Comparison of ENCODE assay signal across 19 mouse cellular contexts in the genomic region with DNA sequence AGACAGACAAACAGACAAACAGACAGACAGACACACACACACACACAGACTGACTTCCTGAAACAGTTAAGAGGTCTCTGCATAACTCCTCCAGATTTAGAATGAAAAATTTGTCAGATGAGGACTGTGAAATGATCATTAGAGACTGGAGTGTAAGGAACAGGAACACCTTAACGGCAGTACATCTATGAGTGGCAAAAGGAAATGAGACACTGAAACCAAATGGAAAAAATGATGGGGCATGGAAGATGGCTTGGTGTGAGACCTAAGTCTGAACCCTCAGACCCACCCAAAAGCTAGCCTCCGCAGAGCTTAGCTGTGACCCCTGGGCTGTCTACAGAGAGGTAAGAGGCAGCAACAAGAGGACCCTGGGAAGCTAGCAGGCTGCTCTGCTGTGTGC. TPM values are rescaled to one million over a fixed set of nuclear protein-coding genes. Genes with fewer than 3 reads are reported as not detected.
DNase-seq lines count a peak whose midpoint lies in the region; ATAC-seq and TF ChIP-seq lines count a peak whose summit lies in the region.
"Had no signal": no experiment of that assay in that cellular context is flagged by ENCODE, and none has a peak within 500 bp of the region (broad histone marks: within the 10 kb centered on the region; RNA-seq: fewer than 3 reads in every experiment).

No protein-coding gene starts in this region.

- TF ChIP-seq CTCF in CH12.LX (conservative IDR thresholded peaks at IDR 0.05 in 1 of 2, IDR thresholded peaks at IDR 0.05 in 1 of 2; ENCODE audit: low read depth in 2 of 2, low read length in 2 of 2) = no peak

- H3K4me1 ChIP-seq in CH12.LX (ENCODE audit: control insufficient read depth in 1 of 2, insufficient read depth in 2 of 2) = peaks cover 3 to 21% of the 10 kb centered on the region in 2 experiments
- no peaks in the 10 kb centered on the region for H3K4me1 ChIP-seq in forebrain, embryonic 13.5 days

- TF ChIP-seq EP300 in CH12.LX (IDR thresholded peaks at IDR 0.05; ENCODE audit: low read length) = peak; percentile 71

- no peaks in the 10 kb centered on the region for H3K27me3 ChIP-seq in CH12.LX (replicated peaks)
- no peaks in the 10 kb centered on the region for H3K27me3 ChIP-seq in forebrain, embryonic 13.5 days
- H3K27me3 ChIP-seq: embryonic facial prominence, embryonic 12.5 days had no signal

- peaks cover 3% of the 10 kb centered on the region for H3K9me3 ChIP-seq in CH12.LX (replicated peaks; ENCODE audit: low read length)
- H3K9me3 ChIP-seq in forebrain, embryonic 13.5 days (replicated peaks) = no peaks in the 10 kb centered on the region
- H3K9me3 ChIP-seq: embryonic facial prominence, embryonic 10.5 days; embryonic facial prominence, embryonic 12.5 days had no signal

- dilution Hi-C loops in CH12.LX (cut with MboI; ENCODE audit: extremely low pct_ligation_motif_present, extremely low pct_unique_long_range_greater_than_20kb, low sequenced_read_pairs) = no loop called here

- no peak for TF ChIP-seq POLR2A in CH12.LX (IDR thresholded peaks at IDR 0.05; ENCODE audit: low read depth, low read length)

- H3K4me3 ChIP-seq in CH12.LX (replicated peaks in 1 of 3; ENCODE audit: low read depth in 2 of 3, low read length in 2 of 3, poor library complexity in 1 of 3) = no peak overlapping the region
- H3K4me3 ChIP-seq in forebrain, embryonic 13.5 days = no peak overlapping the region
- H3K4me3 ChIP-seq: embryonic facial prominence, embryonic 10.5 days; embryonic facial prominence, embryonic 12.5 days had no signal

- no peak overlapping the region for H3K27ac ChIP-seq in CH12.LX (ENCODE audit: insufficient read depth, low read depth)
- no peak overlapping the region for H3K27ac ChIP-seq in forebrain, embryonic 13.5 days
- H3K27ac ChIP-seq: embryonic facial prominence, embryonic 10.5 days; embryonic facial prominence, embryonic 12.5 days had no signal

- peak; percentile 21 for DNase-seq in CD4-positive helper T cell, adult 2 months (ENCODE audit: low read depth, low spot score)
- peak; percentile 23 for DNase-seq in CH12.LX (ENCODE audit: extremely low read depth)
- DNase-seq in induced T-regulatory cell, adult 2 months (ENCODE audit: low read depth) = peak; percentile 37
- DNase-seq in heart, postnatal 25 days (ENCODE audit: low spot score) = no peak
- no peak for DNase-seq in layer of hippocampus, adult 8-10 months (ENCODE audit: low spot score in 2 of 2)
- DNase-seq: adrenal gland, adult 8-10 months; adrenal gland, postnatal 14 days; adrenal gland, postnatal 36 days; B cell, adult 2 months; cerebellum, adult 11-12 months; cerebellum, adult 2 months; cerebellum, adult 9-10 months; cerebellum, postnatal 10 days; cerebellum, postnatal 25 days had no signal

- no peak overlapping the region for H3K9ac ChIP-seq in CH12.LX (ENCODE audit: insufficient read depth, low read depth)
- H3K9ac ChIP-seq in forebrain, embryonic 13.5 days = no peak overlapping the region
- H3K9ac ChIP-seq: embryonic facial prominence, embryonic 12.5 days had no signal

- 100% methylated on average over 2 of the region's 2 CpGs for WGBS in forebrain, embryonic 13.5 days

- in situ Hi-C loops in CH12.LX (cut with MboI; ENCODE audit: low pct_ligation_motif_present, low pct_unique_long_range_greater_than_20kb, low sequenced_read_pairs) = loop anchor here (10.0 kb wide), 1 partner anchor 111 kb away; no protein-coding TSS in a partner anchor

- no peak overlapping the region for H3K4me2 ChIP-seq in CH12.LX (ENCODE audit: insufficient read depth, low read depth, poor library complexity, severe bottlenecking)
- no peak overlapping the region for H3K4me2 ChIP-seq in forebrain, embryonic 13.5 days
- H3K4me2 ChIP-seq: embryonic facial prominence, embryonic 12.5 days had no signal

- no peak for TF ChIP-seq RAD21 in CH12.LX (IDR thresholded peaks at IDR 0.05; ENCODE audit: low read depth, low read length)

- no peaks in the 10 kb centered on the region for H3K36me3 ChIP-seq in CH12.LX (replicated peaks in 1 of 2; ENCODE audit: control insufficient read depth in 1 of 2, insufficient read depth in 1 of 2, low read length in 1 of 2)
- H3K36me3 ChIP-seq in forebrain, embryonic 13.5 days (ENCODE audit: poor library complexity, severe bottlenecking) = no peaks in the 10 kb centered on the region
- H3K36me3 ChIP-seq: embryonic facial prominence, embryonic 10.5 days; embryonic facial prominence, embryonic 12.5 days had no signal

- intact Hi-C loops in heart, postnatal 25 days (cut with DNase I) = no loop called here

- H3K79me2 ChIP-seq in CH12.LX (replicated peaks; ENCODE audit: control insufficient read depth, extremely low read depth, insufficient read depth, poor library complexity, severe bottlenecking) = no peaks in the 10 kb centered on the region

- ATAC-seq in forebrain, embryonic 13.5 days = no peak
- ATAC-seq: forebrain, embryonic 14.5 days; forebrain, embryonic 16.5 days had no signal

TF ChIP-seq in CH12.LX, 34 proteins besides CTCF, POLR2A, EP300 and RAD21:
- TF ChIP-seq GABPA (IDR thresholded peaks at IDR 0.05; ENCODE audit: insufficient replicate concordance, low read depth, low read length) = no peak
- no peak for TF ChIP-seq MEF2A (IDR thresholded peaks at IDR 0.05; ENCODE audit: borderline replicate concordance, low read depth, low read length)
- TF ChIP-seq PAX5 (IDR thresholded peaks at IDR 0.05; ENCODE audit: low read length) = no peak
- TF ChIP-seq USF2 (conservative IDR thresholded peaks at IDR 0.05; ENCODE audit: low read depth, low read length) = no peak
- TF ChIP-seq ETS1 (conservative IDR thresholded peaks at IDR 0.05; ENCODE audit: low read depth, low read length) = no peak
- peak; percentile 44; the same call in 1 of the 2 replicates for TF ChIP-seq JUN (IDR thresholded peaks at IDR 0.05; ENCODE audit: insufficient read depth, low read depth, low read length)
- peak; percentile 54; the same call in 1 of the 2 replicates for TF ChIP-seq JUND (conservative IDR thresholded peaks at IDR 0.05; ENCODE audit: low read depth, low read length)

RNA-seq across cellular contexts. Expression of a gene that starts 41.5 kb away (rescaled TPM):
- 5.9 and 8.4 TPM in 2 replicates for total RNA-seq in CH12.LX (2012; rRNA removed)
- total RNA-seq in CH12.LX (2014; rRNA removed) = 6.3 and 7.6 TPM in 2 replicates
- 3.3 and 4.1 TPM in 2 replicates for polyA plus RNA-seq in CH12.LX (2012; ENCODE audit: insufficient read length, low read depth)
- 10 to 100 TPM; 61.1 to 66.7 TPM for total RNA-seq in heart, postnatal 25 days (2021)
- total RNA-seq in layer of hippocampus, adult 8-10 months (2022) = 10 to 100 TPM; 21.5 to 26.5 (median 23.9) TPM
- 42.4 and 45.6 TPM in 2 replicates for polyA plus RNA-seq in forebrain, embryonic 13.5 days (2015; fragmentation: Nextera tagmentation; extraction: Ambion mirVana)

RNA-seq across cellular contexts. Expression of a gene that starts 41.8 kb away (rescaled TPM):
- total RNA-seq in CH12.LX (2012; rRNA removed) = 16.3 and 21.8 TPM in 2 replicates
- 7.4 and 11.8 TPM in 2 replicates for total RNA-seq in CH12.LX (2014; rRNA removed)
- polyA plus RNA-seq in CH12.LX (2012; ENCODE audit: insufficient read length, low read depth) = 12.9 and 13.3 TPM in 2 replicates
- 1 to 10 TPM; 1.9 to 2.2 TPM for total RNA-seq in heart, postnatal 25 days (2021)
- total RNA-seq in layer of hippocampus, adult 8-10 months (2022) = 1 to 10 TPM; 3.7 to 5.2 (median 4.5) TPM
- 5.5 and 6.6 TPM in 2 replicates for polyA plus RNA-seq in forebrain, embryonic 13.5 days (2015; fragmentation: Nextera tagmentation; extraction: Ambion mirVana)

RNA-seq across cellular contexts. Expression of a gene that starts 52.5 kb away (rescaled TPM):
- total RNA-seq in CH12.LX (2012; rRNA removed) (0.64 and 0.76 TPM in 2 replicates), CH12.LX (2014; rRNA removed) (0.34 and 0.42 TPM in 2 replicates)
- polyA plus RNA-seq in CH12.LX (2012; ENCODE audit: insufficient read length, low read depth) = 1.3 and 2.0 TPM in 2 replicates
- total RNA-seq in heart, postnatal 25 days (2021) = 10 to 100 TPM; 17.4 to 19.1 TPM
- total RNA-seq in layer of hippocampus, adult 8-10 months (2022) = 10 to 100 TPM; 72.0 to 91.8 (median 79.2) TPM
- polyA plus RNA-seq in forebrain, embryonic 13.5 days (2015; fragmentation: Nextera tagmentation; extraction: Ambion mirVana) = 9.3 TPM in 2 replicates

Comparison
In these comparisons a context has a peak if more than half of its experiments do, and no peak if none do; other contexts are left out.
1. DNase-seq: peak in CD4-positive helper T cell, adult 2 months (single experiment), CH12.LX (single experiment) and induced T-regulatory cell, adult 2 months (single experiment); none in heart, postnatal 25 days (single experiment) and layer of hippocampus, adult 8-10 months (0 of 2).
2. RNA of a gene that starts 52.5 kb away (total RNA-seq): 72.0 to 91.8 TPM in layer of hippocampus, adult 8-10 months and 17.4 to 19.1 TPM in heart, postnatal 25 days; 0.34 to 0.76 TPM in CH12.LX; every median in the first group is over 10 times any median in the second.